Mouse (Mus musculus) CH12.LX (cell line): Measurements from ENCODE around the gene 4931428F04Rik. TPM values are rescaled to one million over a fixed set of nuclear protein-coding genes. Genes with fewer than 3 reads are reported as not detected.

Experiments
- DNase-seq: peaks from one replicate; pipeline ENCODE4 v3.0.0-alpha.2; 2013; ENCODE audit errors: extremely low read depth
- H3K27ac ChIP-seq: 2 replicates; pipeline ENCODE4 v1.5.1; 2012; ENCODE audit warnings: low read depth, mild to moderate bottlenecking, control low read depth, moderate library complexity; ENCODE audit not compliant: insufficient read depth
- H3K27me3 ChIP-seq: replicated peaks from 2 replicates; pipeline ENCODE3; 2012; ENCODE audit warnings: inconsistent platforms
- H3K36me3 ChIP-seq, 2 experiments: replicated peaks in 1 of 2; 2 replicates each; pipeline versions ENCODE3 to v1.6.1; 2012; ENCODE audit warnings: inconsistent platforms in 1 of 2, low read length in 1 of 2, mild to moderate bottlenecking in 1 of 2, mixed read lengths in 1 of 2, moderate library complexity in 1 of 2; ENCODE audit not compliant: control insufficient read depth in 1 of 2, insufficient read depth in 1 of 2
- H3K4me1 ChIP-seq, 2 experiments: 2 replicates each; pipeline ENCODE4 v1.6.1; 2012; ENCODE audit warnings: inconsistent platforms in 1 of 2, moderate library complexity in 1 of 2; ENCODE audit not compliant: insufficient read depth in 2 of 2, control insufficient read depth in 1 of 2
- H3K4me2 ChIP-seq: 2 replicates; pipeline ENCODE4 v1.6.1; 2012; ENCODE audit warnings: low read depth, mild to moderate bottlenecking, control low read depth; ENCODE audit not compliant: poor library complexity, insufficient read depth, severe bottlenecking
- H3K4me3 ChIP-seq, 3 experiments: fragments of 150-350 bp in 1 of 3; sonication (generic) in 1 of 3; replicated peaks in 1 of 3; 2 replicates each; pipeline versions ENCODE3 to v1.5.1; 2011 to 2012; ENCODE audit warnings: low read depth in 2 of 3, low read length in 2 of 3, mild to moderate bottlenecking in 2 of 3, moderate library complexity in 2 of 3, control low read depth in 1 of 3, improper control_type of control experiment in 1 of 3, inconsistent platforms in 1 of 3, mixed read lengths in 1 of 3; ENCODE audit not compliant: poor library complexity in 1 of 3
- H3K79me2 ChIP-seq: replicated peaks from 2 replicates; pipeline ENCODE4 v1.6.1; 2012; ENCODE audit warnings: mild to moderate bottlenecking, moderate library complexity; ENCODE audit not compliant: control insufficient read depth, poor library complexity, insufficient read depth, severe bottlenecking; ENCODE audit errors: extremely low read depth
- H3K9ac ChIP-seq: 2 replicates; pipeline ENCODE4 v1.6.1; 2012; ENCODE audit warnings: low read depth, mild to moderate bottlenecking, control low read depth, moderate library complexity; ENCODE audit not compliant: insufficient read depth
- H3K9me3 ChIP-seq: replicated peaks from 2 replicates; pipeline ENCODE3; 2012; ENCODE audit warnings: low read length, inconsistent platforms, mixed read lengths
- CHD1 ChIP-seq: IDR thresholded peaks from 2 replicates; pipeline ENCODE4 v1.6.1; 2012; ENCODE audit warnings: low read depth, low read length, improper control_type of control experiment, inconsistent platforms
- CHD2 ChIP-seq: IDR thresholded peaks from 2 replicates; pipeline ENCODE4 v1.6.1; 2011; ENCODE audit warnings: low read length, improper control_type of control experiment
- E2F4 ChIP-seq: IDR thresholded peaks from 2 replicates; pipeline ENCODE4 v1.6.1; 2011; ENCODE audit warnings: low read depth, low read length, improper control_type of control experiment; ENCODE audit not compliant: insufficient replicate concordance
- EP300 ChIP-seq: IDR thresholded peaks from 2 replicates; pipeline ENCODE4 v1.6.1; 2011; ENCODE audit warnings: low read length, improper control_type of control experiment
- IRF4 ChIP-seq: IDR thresholded peaks from 2 replicates; pipeline ENCODE4 v1.6.1; 2014; ENCODE audit warnings: low read depth, mild to moderate bottlenecking, inconsistent platforms, low read length, improper control_type of control experiment
- JUN ChIP-seq: IDR thresholded peaks from 2 replicates; pipeline ENCODE4 v1.6.1; 2011; ENCODE audit warnings: low read depth, mild to moderate bottlenecking, low read length, improper control_type of control experiment, moderate library complexity; ENCODE audit not compliant: insufficient read depth
- JUND ChIP-seq: conservative IDR thresholded peaks from 2 replicates; pipeline ENCODE4 v1.6.1; 2011; ENCODE audit warnings: low read depth, low read length, improper control_type of control experiment
- MAX ChIP-seq: IDR thresholded peaks from 2 replicates; pipeline ENCODE4 v1.6.1; 2011; ENCODE audit warnings: low read length, improper control_type of control experiment
- PAX5 ChIP-seq: IDR thresholded peaks from 2 replicates; pipeline ENCODE4 v1.6.1; 2012; ENCODE audit warnings: low read length, inconsistent platforms, mixed read lengths
- POLR2A ChIP-seq: IDR thresholded peaks from 2 replicates; pipeline ENCODE4 v1.6.1; 2011; ENCODE audit warnings: low read depth, mild to moderate bottlenecking, improper control_type of control experiment, low read length
- POLR2AphosphoS2 ChIP-seq: IDR thresholded peaks from 2 replicates; pipeline ENCODE4 v1.6.1; 2011; ENCODE audit warnings: low read depth, low read length, improper control_type of control experiment
- RAD21 ChIP-seq: IDR thresholded peaks from 2 replicates; pipeline ENCODE4 v1.6.1; 2011; ENCODE audit warnings: low read depth, mild to moderate bottlenecking, low read length, improper control_type of control experiment, moderate library complexity
- RCOR1 ChIP-seq: conservative IDR thresholded peaks from 2 replicates; pipeline ENCODE4 v1.6.1; 2012; ENCODE audit warnings: low read depth, mild to moderate bottlenecking, inconsistent platforms, low read length, improper control_type of control experiment
- SIN3A ChIP-seq: IDR thresholded peaks from 2 replicates; pipeline ENCODE4 v1.6.1; 2012; ENCODE audit warnings: low read length, improper control_type of control experiment, inconsistent platforms
- USF1 ChIP-seq: IDR thresholded peaks from 2 replicates; pipeline ENCODE4 v1.6.1; 2014; ENCODE audit warnings: low read depth, mild to moderate bottlenecking, inconsistent platforms, low read length, improper control_type of control experiment
- USF2 ChIP-seq: conservative IDR thresholded peaks from 2 replicates; pipeline ENCODE4 v1.6.1; 2011; ENCODE audit warnings: low read depth, low read length, improper control_type of control experiment
- ZC3H11A ChIP-seq: IDR thresholded peaks from 2 replicates; pipeline ENCODE4 v1.6.1; 2012; ENCODE audit warnings: low read depth, mild to moderate bottlenecking, inconsistent platforms, low read length, improper control_type of control experiment
- ZNF384 ChIP-seq: IDR thresholded peaks from 2 replicates; pipeline ENCODE4 v1.6.1; 2012; ENCODE audit warnings: low read depth, low read length, improper control_type of control experiment, inconsistent platforms
- dilution Hi-C: fragments of 300-500 bp; cut with MboI; formaldehyde crosslinking; loops from 2 replicates; pipeline ENCODE4 v1.14.3; 2020; ENCODE audit warnings: low sequenced_read_pairs; ENCODE audit not compliant: extremely low pct_unique_long_range_greater_than_20kb, extremely low pct_ligation_motif_present
- in situ Hi-C: fragments of 300-500 bp; cut with MboI; formaldehyde crosslinking; loops from 3 replicates; pipeline ENCODE4 v1.14.3; 2019; ENCODE audit warnings: low sequenced_read_pairs, low pct_ligation_motif_present, low pct_unique_long_range_greater_than_20kb, mixed read lengths
- polyA plus RNA-seq: library from polyadenylated mRNA; unstranded; fragments of >175 nt; gene quantifications from 2 replicates; pipeline ENCODE4 v1.2.1, GENCODE M21; 2012; ENCODE audit warnings: low read depth; ENCODE audit not compliant: insufficient read length
- total RNA-seq, 2 experiments: library from RNA; depleted of rRNA; stranded (reverse); fragments of 300-350 nt in 1 of 2; fragments of >200 nt in 1 of 2; gene quantifications; 2 replicates each; pipeline ENCODE4 v1.2.3; 2012 to 2014

The 4931428F04Rik gene
- total and polyA plus RNA-seq, 3 experiments, result 2.7 to 9.1 (median 4.7) TPM

DNA sequence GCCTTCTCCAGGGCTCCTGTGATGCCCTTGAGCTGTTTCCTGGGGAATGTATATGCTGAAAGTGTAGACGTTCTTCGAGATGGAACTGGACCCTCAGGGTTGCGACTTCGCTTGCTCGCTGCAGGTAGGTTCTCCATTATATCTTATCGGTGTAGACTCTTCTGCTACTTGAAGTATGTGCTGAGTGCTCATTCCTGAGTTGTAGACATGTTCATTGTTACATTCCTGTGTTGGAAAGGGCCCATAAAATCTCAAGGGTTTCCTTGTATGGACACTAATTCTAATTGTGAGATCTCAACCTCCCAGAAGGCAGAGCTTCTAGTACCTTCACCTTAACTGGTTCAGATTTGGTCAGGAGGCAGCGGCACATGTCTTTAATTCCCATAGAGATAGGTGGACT is 48.6 kb downstream of the 4931428F04Rik start:
- Histone ChIP-seq H3K27ac (no peak overlapping the region), H3K27me3 (no peaks in the 10 kb centered on the region), H3K36me3 (peaks cover 35 to 81% of the 10 kb centered on the region in 2 experiments)
- no peak for DNase-seq
- dilution Hi-C loops, result no loop called here
- TF ChIP-seq JUND (no peak), JUN (no peak), USF1 (no peak), E2F4 (no peak), PAX5 (no peak), RAD21 (no peak)
- TF ChIP-seq, all 38 proteins: peak for 0
- H3K79me2 ChIP-seq, result no peaks in the 10 kb centered on the region
- in situ Hi-C loops, result no loop called here
- no peaks in the 10 kb centered on the region for H3K4me1 ChIP-seq
- no peak overlapping the region for H3K4me3 ChIP-seq
- no peaks in the 10 kb centered on the region for H3K9me3 ChIP-seq
- no peak overlapping the region for H3K9ac ChIP-seq
- no peak overlapping the region for H3K4me2 ChIP-seq

DNA sequence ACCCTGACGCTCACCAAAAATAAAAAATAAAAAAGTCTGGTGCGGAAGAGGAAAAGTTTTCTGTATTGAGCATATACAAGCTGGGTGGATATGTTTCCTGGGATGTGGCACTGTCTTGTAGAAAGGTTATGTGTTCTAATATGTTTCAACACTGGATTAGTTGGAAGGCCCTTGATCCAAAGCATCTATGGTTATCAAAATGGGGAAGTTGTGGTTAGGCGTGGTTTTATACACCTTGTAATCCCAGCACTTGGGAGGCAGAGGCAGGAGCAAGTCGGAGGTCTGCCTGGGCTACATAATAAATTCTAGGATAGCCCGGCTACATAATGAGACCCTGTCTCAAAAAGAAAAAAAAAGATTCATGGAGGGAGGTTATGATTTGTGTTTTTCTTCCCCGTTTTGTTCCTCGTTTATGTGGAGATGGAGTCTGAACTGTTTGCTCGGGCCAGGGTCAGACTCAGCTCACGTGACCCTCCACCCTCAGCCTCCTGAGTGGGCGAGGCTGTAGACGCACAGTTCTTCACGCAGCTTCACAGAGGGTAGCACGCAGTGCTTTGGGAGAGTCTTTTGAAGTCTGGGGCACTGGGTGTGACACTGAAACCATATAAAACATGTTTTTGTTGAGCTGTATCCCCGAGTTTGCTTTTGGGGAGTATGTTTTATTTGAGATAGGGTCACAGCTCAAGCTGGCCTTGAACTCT is 52.1 kb downstream of the 4931428F04Rik start:
- dilution Hi-C loops (no loop called here), in situ Hi-C loops (no loop called here)
- H3K9ac ChIP-seq, result no peak overlapping the region
- TF ChIP-seq IRF4 (no peak), EP300 (no peak), PAX5 (no peak), CHD1 (no peak), MAX (no peak), RCOR1 (no peak), E2F4 (no peak), POLR2AphosphoS2 (no peak), SIN3A (no peak), CHD2 (no peak), ZNF384 (no peak), POLR2A (no peak), ZC3H11A (no peak), USF2 (no peak)
- DNase-seq, result no peak
- no peaks in the 10 kb centered on the region for H3K9me3 ChIP-seq
- peaks cover 47 to 81% of the 10 kb centered on the region in 2 experiments for H3K36me3 ChIP-seq
- H3K4me1 ChIP-seq, result peaks cover 0 to 3% of the 10 kb centered on the region in 2 experiments; a peak in 1 of 4 replicates
- H3K4me3 ChIP-seq, result no peak overlapping the region
- no peaks in the 10 kb centered on the region for H3K79me2 ChIP-seq
- no peak overlapping the region for H3K4me2 ChIP-seq
- H3K27ac ChIP-seq, result no peak overlapping the region
- H3K27me3 ChIP-seq, result no peaks in the 10 kb centered on the region
